Mouse (Mus musculus): ENCODE measurements around the gene Tor4a. TPM values are rescaled to one million over a fixed set of nuclear protein-coding genes. Genes with fewer than 3 reads are reported as not detected.

The Tor4a gene
- polyA plus RNA-seq, 1 experiment from 2014 or later, result 23.0 TPM

- peaks cover 4% of the 10 kb centered on the region; the same call in 1 of the 2 replicates for H3K4me1 ChIP-seq (ENCODE audit: control insufficient read depth, insufficient read depth, low read length)
- peak overlapping the region; percentile 75 for H3K27ac ChIP-seq (ENCODE audit: low read length)
- peak overlapping the region; percentile 94 for H3K4me2 ChIP-seq (ENCODE audit: low read depth, low read length)
- H3K36me3 ChIP-seq (ENCODE audit: control insufficient read depth, insufficient read depth, low read length), result no peaks in the 10 kb centered on the region
- no peaks in the 10 kb centered on the region for H3K9me3 ChIP-seq (ENCODE audit: control insufficient read depth, low read length)
- H3K4me3 ChIP-seq (ENCODE audit: low read length), result peak overlapping the region; percentile 54
- peak overlapping the region; percentile 72 for H3K9ac ChIP-seq (ENCODE audit: low read depth, low read length)
- peak; percentile 70 for ATAC-seq
- H3K27me3 ChIP-seq (replicated peaks; ENCODE audit: control insufficient read depth, insufficient read depth, low read length), result peaks cover 3% of the 10 kb centered on the region; the same call in 1 of the 2 replicates
- under 1% methylated on average over 62 of the region's 64 CpGs for WGBS
Measured at GRCm38 (mm10) chr2:25185625-25186574, 10.8 kb downstream of the Tor4a start.

GRCm38 (mm10) chr2:25184496-25184895 is 12.2 kb downstream of the Tor4a start:
- ATAC-seq, result no peak
- Histone ChIP-seq H3K4me1 (ENCODE audit: control insufficient read depth, insufficient read depth, low read length) (peaks cover 11% of the 10 kb centered on the region), H3K9ac (ENCODE audit: low read depth, low read length) (no peak overlapping the region), H3K9me3 (ENCODE audit: control insufficient read depth, low read length) (no peaks in the 10 kb centered on the region), H3K36me3 (ENCODE audit: control insufficient read depth, insufficient read depth, low read length) (no peaks in the 10 kb centered on the region), H3K27ac (ENCODE audit: low read length) (no peak overlapping the region), H3K4me2 (ENCODE audit: low read depth, low read length) (no peak overlapping the region), H3K4me3 (ENCODE audit: low read length) (no peak overlapping the region), H3K27me3 (replicated peaks; ENCODE audit: control insufficient read depth, insufficient read depth, low read length) (peaks cover 9% of the 10 kb centered on the region)
- WGBS, result 91% methylated on average over 7 of the region's 7 CpGs

GRCm38 (mm10) chr2:25183336-25183735 is 13.3 kb downstream of the Tor4a start:
- H3K27me3 ChIP-seq (replicated peaks; ENCODE audit: control insufficient read depth, insufficient read depth, low read length), result peaks cover 15% of the 10 kb centered on the region
- no peak overlapping the region for H3K9ac ChIP-seq (ENCODE audit: low read depth, low read length)
- H3K9me3 ChIP-seq (ENCODE audit: control insufficient read depth, low read length), result no peaks in the 10 kb centered on the region
- no peak overlapping the region for H3K27ac ChIP-seq (ENCODE audit: low read length)
- no peaks in the 10 kb centered on the region for H3K36me3 ChIP-seq (ENCODE audit: control insufficient read depth, insufficient read depth, low read length)
- ATAC-seq, result no peak
- H3K4me2 ChIP-seq (ENCODE audit: low read depth, low read length), result no peak overlapping the region
- peaks cover 13% of the 10 kb centered on the region for H3K4me1 ChIP-seq (ENCODE audit: control insufficient read depth, insufficient read depth, low read length)
- 79% methylated on average over 2 of the region's 2 CpGs for WGBS
- H3K4me3 ChIP-seq (ENCODE audit: low read length), result no peak overlapping the region

- H3K27ac ChIP-seq (ENCODE audit: low read length), result no peak overlapping the region
- WGBS, result 29% methylated on average over 6 of the region's 6 CpGs
- peak overlapping the region; percentile 62 for H3K4me3 ChIP-seq (ENCODE audit: low read length)
- ATAC-seq, result no peak
- H3K4me1 ChIP-seq (ENCODE audit: control insufficient read depth, insufficient read depth, low read length), result peaks cover 16% of the 10 kb centered on the region
- peak overlapping the region; percentile 21; the same call in 1 of the 2 replicates for H3K9ac ChIP-seq (ENCODE audit: low read depth, low read length)
- H3K36me3 ChIP-seq (ENCODE audit: control insufficient read depth, insufficient read depth, low read length), result no peaks in the 10 kb centered on the region
- H3K9me3 ChIP-seq (ENCODE audit: control insufficient read depth, low read length), result no peaks in the 10 kb centered on the region
- peak overlapping the region; percentile 84 for H3K4me2 ChIP-seq (ENCODE audit: low read depth, low read length)
- peaks cover 15% of the 10 kb centered on the region for H3K27me3 ChIP-seq (replicated peaks; ENCODE audit: control insufficient read depth, insufficient read depth, low read length)
Measured at GRCm38 (mm10) chr2:25182664-25183063, 14.0 kb downstream of the Tor4a start.

- Histone ChIP-seq H3K4me1 (ENCODE audit: control insufficient read depth, insufficient read depth, low read length) (peaks cover 23% of the 10 kb centered on the region), H3K36me3 (ENCODE audit: control insufficient read depth, insufficient read depth, low read length) (no peaks in the 10 kb centered on the region), H3K4me3 (ENCODE audit: low read length) (peak overlapping the region; percentile 62), H3K27me3 (replicated peaks; ENCODE audit: control insufficient read depth, insufficient read depth, low read length) (peaks cover 15% of the 10 kb centered on the region), H3K9me3 (ENCODE audit: control insufficient read depth, low read length) (no peaks in the 10 kb centered on the region), H3K4me2 (ENCODE audit: low read depth, low read length) (peak overlapping the region; percentile 84), H3K9ac (ENCODE audit: low read depth, low read length) (peak overlapping the region; percentile 76), H3K27ac (ENCODE audit: low read length) (peak overlapping the region; percentile 96)
- under 1% methylated on average over 17 of the region's 17 CpGs for WGBS
- no peak for ATAC-seq
Measured at GRCm38 (mm10) chr2:25181891-25182397, 14.7 kb downstream of the Tor4a start.

- ATAC-seq, result peak; percentile 76
- Histone ChIP-seq H3K27me3 (replicated peaks; ENCODE audit: control insufficient read depth, insufficient read depth, low read length) (peaks cover 15% of the 10 kb centered on the region), H3K9ac (ENCODE audit: low read depth, low read length) (peak overlapping the region; percentile 76), H3K4me1 (ENCODE audit: control insufficient read depth, insufficient read depth, low read length) (peaks cover 31% of the 10 kb centered on the region), H3K27ac (ENCODE audit: low read length) (peak overlapping the region; percentile 96), H3K9me3 (ENCODE audit: control insufficient read depth, low read length) (no peaks in the 10 kb centered on the region), H3K36me3 (ENCODE audit: control insufficient read depth, insufficient read depth, low read length) (no peaks in the 10 kb centered on the region), H3K4me3 (ENCODE audit: low read length) (peak overlapping the region; percentile 62), H3K4me2 (ENCODE audit: low read depth, low read length) (peak overlapping the region; percentile 84)
- under 1% methylated on average over 95 of the region's 100 CpGs for WGBS
Measured at GRCm38 (mm10) chr2:25180973-25181890, 15.5 kb downstream of the Tor4a start.

GRCm38 (mm10) chr2:25180478-25180903 is 16.2 kb downstream of the Tor4a start, which contains the start of gene Nrarp:
Gene Nrarp, plus strand, starts transcription at chr2:25180758.
- Histone ChIP-seq H3K4me2 (ENCODE audit: low read depth, low read length) (peak within 1 kb of the TSS; percentile 84), H3K9ac (ENCODE audit: low read depth, low read length) (peak within 1 kb of the TSS; percentile 76), H3K36me3 (ENCODE audit: control insufficient read depth, insufficient read depth, low read length) (no peaks in the 10 kb centered on the region), H3K9me3 (ENCODE audit: control insufficient read depth, low read length) (no peaks in the 10 kb centered on the region), H3K4me3 (ENCODE audit: low read length) (peak within 1 kb of the TSS; percentile 62), H3K27me3 (replicated peaks; ENCODE audit: control insufficient read depth, insufficient read depth, low read length) (peaks cover 15% of the 10 kb centered on the region), H3K4me1 (ENCODE audit: control insufficient read depth, insufficient read depth, low read length) (peaks cover 36% of the 10 kb centered on the region), H3K27ac (ENCODE audit: low read length) (peak within 1 kb of the TSS; percentile 96)
- ATAC-seq, result peak; percentile 87
- WGBS, result under 1% methylated on average over 35 of the region's 35 CpGs

- H3K27me3 ChIP-seq (replicated peaks; ENCODE audit: control insufficient read depth, insufficient read depth, low read length), result peaks cover 15% of the 10 kb centered on the region
- peak; percentile 1; the same call in 1 of the 2 replicates for ATAC-seq
- peak overlapping the region; percentile 75 for H3K27ac ChIP-seq (ENCODE audit: low read length)
- H3K4me2 ChIP-seq (ENCODE audit: low read depth, low read length), result peak overlapping the region; percentile 84
- no peaks in the 10 kb centered on the region for H3K36me3 ChIP-seq (ENCODE audit: control insufficient read depth, insufficient read depth, low read length)
- H3K4me3 ChIP-seq (ENCODE audit: low read length), result peak overlapping the region; percentile 62
- H3K9ac ChIP-seq (ENCODE audit: low read depth, low read length), result peak overlapping the region; percentile 58; the same call in 1 of the 2 replicates
- no peaks in the 10 kb centered on the region for H3K9me3 ChIP-seq (ENCODE audit: control insufficient read depth, low read length)
- H3K4me1 ChIP-seq (ENCODE audit: control insufficient read depth, insufficient read depth, low read length), result peaks cover 41% of the 10 kb centered on the region
- 35% methylated on average over 15 of the region's 15 CpGs for WGBS
Measured at GRCm38 (mm10) chr2:25179566-25180217, 17.0 kb downstream of the Tor4a start.

Measured in intestine, embryonic 16.5 days (tissue).